Mouse (Mus musculus): Measurements from ENCODE around the gene Entpd5. TPM values are rescaled to one million over a fixed set of nuclear protein-coding genes. Genes with fewer than 3 reads are reported as not detected.

The Entpd5 gene
- 26.0 and 27.0 TPM in 2 replicates for polyA plus RNA-seq (2015; fragmentation: Nextera tagmentation; extraction: Ambion mirVana)

DNA sequence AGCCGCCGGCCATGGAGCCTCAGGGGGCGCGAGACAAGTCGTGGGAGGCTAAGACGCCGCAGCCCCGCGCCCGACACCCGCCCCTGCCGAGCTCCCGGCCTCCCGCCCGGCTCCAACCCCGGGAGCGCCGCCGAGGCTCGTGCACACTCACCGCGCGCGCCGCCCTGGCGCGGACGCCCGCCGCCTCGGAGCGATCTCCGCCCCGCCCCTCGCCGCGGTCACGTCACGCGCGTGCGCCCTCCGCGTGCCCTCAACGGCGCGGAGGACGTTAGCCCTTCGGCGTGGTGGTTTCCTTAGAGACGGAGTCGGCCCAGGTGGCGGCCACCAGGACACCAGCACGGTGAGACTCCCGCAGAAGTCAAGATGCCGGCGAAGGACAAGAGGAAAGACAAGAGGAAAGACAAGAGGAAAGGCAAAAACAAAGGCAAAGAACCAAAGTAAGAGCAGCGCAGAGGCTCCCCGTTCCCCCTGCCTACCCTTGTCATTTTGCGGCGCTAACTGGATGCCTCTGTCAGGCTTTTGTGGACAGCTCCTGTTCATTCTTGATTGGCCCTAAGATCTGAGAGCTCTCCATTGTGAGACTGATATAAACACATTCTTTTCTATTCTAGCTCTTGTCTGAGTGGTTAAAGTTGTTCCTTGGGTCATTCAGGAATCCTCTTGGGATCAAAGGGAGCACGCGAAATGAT lies at the start of gene Entpd5, which contains the start of gene Bbof1:
Entpd5 (minus strand) TSS at position 211 of the 689 bp plus-strand sequence.
Bbof1 (plus strand) TSS at position 253 of the 689 bp plus-strand sequence.
- H3K27ac ChIP-seq (ENCODE audit: low read length): peak within 1 kb of the TSS; percentile 80
- no peaks in the 10 kb centered on the region for H3K36me3 ChIP-seq (ENCODE audit: control insufficient read depth, insufficient read depth, low read length)
- H3K4me2 ChIP-seq (ENCODE audit: low read depth, low read length): peak within 1 kb of the TSS; percentile 85
- ATAC-seq (ENCODE audit: insufficient read depth, low FRiP score): peak; percentile 95
- H3K4me3 ChIP-seq (replicated peaks; ENCODE audit: low read length): peak within 1 kb of the TSS; percentile 88
- H3K27me3 ChIP-seq (ENCODE audit: control insufficient read depth, insufficient read depth, low read length): no peaks in the 10 kb centered on the region
- WGBS: 1% methylated on average over 62 of the region's 63 CpGs
- peaks cover 2% of the 10 kb centered on the region; the same call in 1 of the 2 replicates for H3K4me1 ChIP-seq (ENCODE audit: control insufficient read depth, insufficient read depth, low read length)
- H3K9ac ChIP-seq (ENCODE audit: low read length): peak within 1 kb of the TSS; percentile 89
- H3K9me3 ChIP-seq (replicated peaks; ENCODE audit: control insufficient read depth, low read length): no peaks in the 10 kb centered on the region

DNA sequence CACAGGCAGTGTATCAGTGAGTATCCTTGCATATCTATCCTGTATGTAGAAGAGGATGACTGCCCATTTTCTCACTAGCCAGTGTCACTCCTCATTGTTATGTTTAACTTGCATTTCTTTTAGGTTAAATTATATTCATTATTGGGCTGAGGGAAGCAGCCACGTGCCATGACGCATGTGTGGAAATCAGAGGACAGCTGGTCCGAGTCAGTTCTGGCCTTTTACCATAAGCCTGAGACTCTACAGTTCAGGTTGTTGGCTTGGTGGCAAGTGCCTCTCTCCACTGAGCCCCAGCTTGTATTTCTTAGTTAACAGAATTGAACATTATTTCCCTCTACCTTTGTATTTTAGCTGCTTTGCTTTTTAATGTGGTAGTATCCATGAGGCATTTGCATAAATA lies 48.1 kb upstream of the Entpd5 start:
- ATAC-seq (ENCODE audit: insufficient read depth, low FRiP score): no peak
- no peaks in the 10 kb centered on the region for H3K9me3 ChIP-seq (replicated peaks; ENCODE audit: control insufficient read depth, low read length)
- no peak overlapping the region for H3K4me2 ChIP-seq (ENCODE audit: low read depth, low read length)
- H3K4me3 ChIP-seq (replicated peaks; ENCODE audit: low read length): no peak overlapping the region
- H3K27ac ChIP-seq (ENCODE audit: low read length): no peak overlapping the region
- H3K9ac ChIP-seq (ENCODE audit: low read length): no peak overlapping the region
- H3K36me3 ChIP-seq (ENCODE audit: control insufficient read depth, insufficient read depth, low read length): peaks cover 9% of the 10 kb centered on the region; the same call in 1 of the 2 replicates
- H3K27me3 ChIP-seq (ENCODE audit: control insufficient read depth, insufficient read depth, low read length): no peaks in the 10 kb centered on the region
- WGBS: 85% methylated on average over 3 of the region's 3 CpGs
- H3K4me1 ChIP-seq (ENCODE audit: control insufficient read depth, insufficient read depth, low read length): no peaks in the 10 kb centered on the region

DNA sequence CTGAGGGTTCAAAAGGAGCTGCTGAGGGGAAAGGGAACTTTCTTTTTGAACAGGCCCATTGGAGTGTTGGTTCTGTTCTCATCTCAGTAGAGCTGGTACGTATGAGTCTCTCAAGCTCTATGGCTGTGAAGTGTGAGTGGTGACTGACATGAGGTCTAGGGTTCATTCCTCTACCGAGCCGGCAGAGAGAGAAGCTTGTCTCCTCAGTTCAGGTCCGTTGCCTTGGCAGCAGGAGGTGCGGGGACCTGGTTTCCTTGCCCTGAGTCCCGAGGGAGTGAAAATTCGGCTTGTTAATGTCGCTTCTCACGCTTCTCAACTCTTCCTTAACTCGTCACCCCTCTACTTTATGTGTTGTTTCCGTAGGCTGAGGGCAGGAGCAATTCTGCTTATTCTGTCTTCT lies 43.0 kb upstream of the Entpd5 start:
- peak overlapping the region; percentile 62; the same call in 1 of the 2 replicates for H3K27ac ChIP-seq (ENCODE audit: low read length)
- under 1% methylated on average over 11 of the region's 11 CpGs for WGBS

DNA sequence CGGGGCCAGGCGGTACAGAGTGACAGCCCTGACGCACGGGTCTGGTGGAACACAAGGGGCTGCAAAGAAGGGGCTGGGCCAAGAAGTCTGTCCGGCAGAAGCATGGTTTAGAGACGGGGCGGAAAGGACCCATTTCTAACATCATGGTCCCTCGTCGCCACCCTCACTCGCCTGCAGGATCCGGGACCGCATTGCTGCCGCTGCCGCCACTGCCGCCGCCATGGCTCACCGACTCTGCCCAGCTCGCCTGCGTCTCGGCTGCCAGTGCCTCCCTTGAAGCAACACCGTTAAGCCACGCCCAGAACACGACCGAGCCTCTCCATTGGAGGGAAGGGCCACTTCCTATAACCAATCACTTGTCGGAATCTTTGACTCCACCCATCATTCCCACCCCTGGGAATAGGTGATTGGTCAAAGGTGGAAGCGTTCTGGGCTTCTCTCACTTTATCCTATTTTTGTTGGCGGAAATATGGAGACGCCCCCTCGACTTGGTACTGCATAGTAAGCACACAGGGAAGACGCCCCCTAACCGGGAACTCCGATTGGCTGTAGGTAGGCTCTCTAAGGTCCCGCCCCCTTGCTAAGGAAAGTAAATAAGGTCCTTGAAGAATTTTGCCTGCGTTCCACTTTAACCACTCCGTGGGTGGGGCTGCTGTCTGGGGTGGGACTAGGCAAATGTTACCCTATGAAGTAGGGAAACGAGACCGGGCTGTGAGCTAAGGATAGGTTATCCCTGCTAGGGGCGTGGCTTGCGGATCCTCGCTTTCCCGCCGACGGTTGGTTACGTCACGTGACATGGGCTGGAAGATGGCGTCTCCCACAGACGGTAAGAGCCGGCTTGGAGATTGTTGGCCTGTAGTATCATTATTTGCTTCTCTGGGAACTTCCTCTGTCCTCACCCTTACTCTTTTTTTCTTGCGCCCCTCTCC lies 42.2 kb upstream of the Entpd5 start, which contains the start of the genes Aldh6a1 and Lin52:
Aldh6a1 (minus strand) TSS at position 287 of the 929 bp plus-strand sequence.
Lin52 (plus strand) TSS at position 705 of the 929 bp plus-strand sequence.
- Histone ChIP-seq H3K9ac (ENCODE audit: low read length) (peak within 1 kb of the TSS; percentile 74), H3K9me3 (replicated peaks; ENCODE audit: control insufficient read depth, low read length) (no peaks in the 10 kb centered on the region), H3K4me2 (ENCODE audit: low read depth, low read length) (peak within 1 kb of the TSS; percentile 86), H3K4me3 (replicated peaks; ENCODE audit: low read length) (peak within 1 kb of the TSS; percentile 66), H3K36me3 (ENCODE audit: control insufficient read depth, insufficient read depth, low read length) (no peaks in the 10 kb centered on the region), H3K4me1 (ENCODE audit: control insufficient read depth, insufficient read depth, low read length) (peaks cover 6% of the 10 kb centered on the region), H3K27me3 (ENCODE audit: control insufficient read depth, insufficient read depth, low read length) (no peaks in the 10 kb centered on the region), H3K27ac (ENCODE audit: low read length) (peak within 1 kb of the TSS; percentile 65)
- ATAC-seq (ENCODE audit: insufficient read depth, low FRiP score): peak; percentile 98
- WGBS: under 1% methylated on average over 49 of the region's 49 CpGs

More for the DNA sequence above, 43.0 kb upstream of the Entpd5 start:
- H3K27me3 ChIP-seq (ENCODE audit: control insufficient read depth, insufficient read depth, low read length): no peaks in the 10 kb centered on the region
- H3K9me3 ChIP-seq (replicated peaks; ENCODE audit: control insufficient read depth, low read length): no peaks in the 10 kb centered on the region
- H3K9ac ChIP-seq (ENCODE audit: low read length): peak overlapping the region; percentile 69
- H3K36me3 ChIP-seq (ENCODE audit: control insufficient read depth, insufficient read depth, low read length): no peaks in the 10 kb centered on the region
- H3K4me3 ChIP-seq (replicated peaks; ENCODE audit: low read length): peak overlapping the region; percentile 66
- ATAC-seq (ENCODE audit: insufficient read depth, low FRiP score): no peak
- peak overlapping the region; percentile 67 for H3K4me2 ChIP-seq (ENCODE audit: low read depth, low read length)
- peaks cover 6% of the 10 kb centered on the region for H3K4me1 ChIP-seq (ENCODE audit: control insufficient read depth, insufficient read depth, low read length)

DNA sequence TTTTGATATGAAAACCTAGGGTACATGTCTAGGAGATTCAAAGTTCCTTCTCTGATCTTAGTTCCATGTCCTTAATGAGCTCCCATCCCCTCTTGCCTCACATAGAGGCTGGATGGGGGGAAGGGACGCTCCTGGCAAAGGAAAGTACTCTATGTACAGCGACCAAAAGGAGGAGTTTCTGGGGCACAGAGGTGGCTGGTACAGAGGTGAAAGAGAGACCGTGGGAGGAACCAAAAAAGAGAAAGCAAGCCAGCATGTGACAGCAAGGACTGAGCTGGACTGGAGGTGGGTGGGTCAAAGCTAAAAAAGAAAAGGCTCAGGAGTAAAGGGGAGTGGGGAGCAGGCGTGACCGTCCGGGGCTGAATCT lies 41.5 kb upstream of the Entpd5 start:
- Histone ChIP-seq H3K4me1 (ENCODE audit: control insufficient read depth, insufficient read depth, low read length) (peaks cover 6% of the 10 kb centered on the region), H3K9me3 (replicated peaks; ENCODE audit: control insufficient read depth, low read length) (no peaks in the 10 kb centered on the region), H3K4me2 (ENCODE audit: low read depth, low read length) (peak overlapping the region; percentile 86), H3K27me3 (ENCODE audit: control insufficient read depth, insufficient read depth, low read length) (no peaks in the 10 kb centered on the region), H3K36me3 (ENCODE audit: control insufficient read depth, insufficient read depth, low read length) (no peaks in the 10 kb centered on the region), H3K27ac (ENCODE audit: low read length) (peak overlapping the region; percentile 65), H3K9ac (ENCODE audit: low read length) (peak overlapping the region; percentile 74), H3K4me3 (replicated peaks; ENCODE audit: low read length) (peak overlapping the region; percentile 66)
- no peak for ATAC-seq (ENCODE audit: insufficient read depth, low FRiP score)
- under 1% methylated on average over 6 of the region's 6 CpGs for WGBS

DNA sequence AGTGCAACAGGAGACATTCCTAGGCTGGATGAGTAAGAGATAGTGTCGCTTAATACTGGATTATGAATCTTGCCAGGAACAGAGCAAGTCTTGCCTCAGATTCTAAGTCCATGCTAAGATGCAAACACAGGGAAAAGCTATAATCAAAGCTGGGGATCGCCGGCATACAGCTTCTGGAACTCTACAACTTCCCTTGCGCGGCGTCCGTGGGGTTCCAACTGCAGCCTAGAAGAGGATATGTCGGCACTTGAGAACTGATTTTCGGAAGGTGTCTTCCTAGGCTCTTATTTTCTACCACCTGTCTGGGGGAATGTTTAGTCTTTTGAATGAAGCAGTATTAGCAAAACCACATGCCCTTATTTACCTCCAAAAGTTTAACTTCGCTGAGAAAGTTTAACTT lies 41.1 kb upstream of the Entpd5 start:
- no peak for ATAC-seq (ENCODE audit: insufficient read depth, low FRiP score)
- no peaks in the 10 kb centered on the region for H3K36me3 ChIP-seq (ENCODE audit: control insufficient read depth, insufficient read depth, low read length)
- no peaks in the 10 kb centered on the region for H3K27me3 ChIP-seq (ENCODE audit: control insufficient read depth, insufficient read depth, low read length)
- peaks cover 6% of the 10 kb centered on the region for H3K4me1 ChIP-seq (ENCODE audit: control insufficient read depth, insufficient read depth, low read length)
- H3K4me2 ChIP-seq (ENCODE audit: low read depth, low read length): peak overlapping the region; percentile 86
- 46% methylated on average over 10 of the region's 10 CpGs for WGBS
- no peaks in the 10 kb centered on the region for H3K9me3 ChIP-seq (replicated peaks; ENCODE audit: control insufficient read depth, low read length)
- peak overlapping the region; percentile 66 for H3K4me3 ChIP-seq (replicated peaks; ENCODE audit: low read length)
- H3K9ac ChIP-seq (ENCODE audit: low read length): peak overlapping the region; percentile 74
- H3K27ac ChIP-seq (ENCODE audit: low read length): no peak overlapping the region; the same call in 1 of the 2 replicates

DNA sequence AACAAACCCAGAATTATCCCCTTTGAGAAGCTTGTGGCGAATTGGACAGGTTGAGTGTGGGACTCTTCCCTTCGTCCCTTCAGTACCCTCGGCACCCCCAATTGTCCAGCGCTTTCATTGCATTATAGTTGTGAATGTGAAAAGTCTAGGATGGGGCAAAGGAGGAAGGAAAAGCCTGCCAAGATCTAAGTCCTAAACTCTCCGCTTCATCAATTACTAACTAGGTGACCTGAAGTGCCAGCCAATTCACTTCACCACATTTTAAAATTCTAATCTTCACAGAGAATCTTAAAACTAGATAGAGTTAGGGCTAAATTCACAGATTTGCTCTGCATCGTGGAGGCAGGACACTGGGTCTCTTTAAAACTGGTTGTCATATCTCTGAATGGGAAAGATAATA lies 39.4 kb upstream of the Entpd5 start:
- Histone ChIP-seq H3K4me3 (replicated peaks; ENCODE audit: low read length) (no peak overlapping the region), H3K4me1 (ENCODE audit: control insufficient read depth, insufficient read depth, low read length) (peaks cover 6% of the 10 kb centered on the region), H3K27ac (ENCODE audit: low read length) (no peak overlapping the region), H3K9me3 (replicated peaks; ENCODE audit: control insufficient read depth, low read length) (no peaks in the 10 kb centered on the region), H3K36me3 (ENCODE audit: control insufficient read depth, insufficient read depth, low read length) (no peaks in the 10 kb centered on the region), H3K27me3 (ENCODE audit: control insufficient read depth, insufficient read depth, low read length) (no peaks in the 10 kb centered on the region), H3K9ac (ENCODE audit: low read length) (no peak overlapping the region), H3K4me2 (ENCODE audit: low read depth, low read length) (no peak overlapping the region)
- ATAC-seq (ENCODE audit: insufficient read depth, low FRiP score): no peak
- 86% methylated on average over 6 of the region's 6 CpGs for WGBS

DNA sequence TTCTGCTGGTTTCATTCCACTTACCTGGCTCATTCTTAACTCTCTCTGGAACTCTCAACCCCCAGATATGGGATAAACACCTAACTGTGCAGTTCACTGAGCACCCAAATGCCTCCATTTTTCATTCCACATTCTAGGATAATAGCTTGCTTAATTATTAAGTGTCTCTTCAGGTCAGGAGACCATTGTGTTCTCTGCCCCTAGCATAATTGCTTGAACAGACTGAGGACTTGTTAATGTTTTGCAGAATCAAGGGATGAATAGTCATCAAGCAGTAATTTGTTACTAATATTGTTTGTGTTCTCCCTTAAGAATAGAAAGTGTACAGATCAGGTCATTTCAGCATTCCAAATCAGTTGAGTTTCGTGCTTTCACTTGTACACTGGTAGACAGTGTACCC lies 38.6 kb upstream of the Entpd5 start:
- no peak overlapping the region for H3K4me2 ChIP-seq (ENCODE audit: low read depth, low read length)
- ATAC-seq (ENCODE audit: insufficient read depth, low FRiP score): no peak
- no peaks in the 10 kb centered on the region for H3K36me3 ChIP-seq (ENCODE audit: control insufficient read depth, insufficient read depth, low read length)
- H3K4me3 ChIP-seq (replicated peaks; ENCODE audit: low read length): no peak overlapping the region
- WGBS: 76% methylated on average over 1 of the region's 1 CpGs
- peaks cover 6% of the 10 kb centered on the region for H3K4me1 ChIP-seq (ENCODE audit: control insufficient read depth, insufficient read depth, low read length)
- H3K9me3 ChIP-seq (replicated peaks; ENCODE audit: control insufficient read depth, low read length): no peaks in the 10 kb centered on the region
- H3K27me3 ChIP-seq (ENCODE audit: control insufficient read depth, insufficient read depth, low read length): no peaks in the 10 kb centered on the region
- H3K27ac ChIP-seq (ENCODE audit: low read length): no peak overlapping the region
- no peak overlapping the region for H3K9ac ChIP-seq (ENCODE audit: low read length)

DNA sequence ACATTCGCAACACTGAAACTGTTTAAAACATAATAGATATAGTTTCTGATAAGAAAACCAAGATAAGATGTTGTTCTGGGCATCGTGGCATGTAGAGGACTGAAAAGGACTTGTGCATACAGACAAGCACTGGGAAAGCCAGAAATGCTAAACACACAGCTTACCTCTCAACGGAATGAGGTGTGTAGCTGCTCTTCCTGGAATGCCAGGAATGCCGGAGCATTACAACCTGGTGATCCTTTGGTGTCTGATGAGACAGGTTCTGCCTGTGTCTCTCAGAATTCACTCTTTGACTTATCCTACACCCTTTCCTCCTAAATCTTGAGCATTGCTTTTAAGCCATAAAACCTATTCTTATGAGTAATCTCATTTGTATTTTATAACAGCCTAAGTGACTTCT lies 33.7 kb upstream of the Entpd5 start:
- Histone ChIP-seq H3K27me3 (ENCODE audit: control insufficient read depth, insufficient read depth, low read length) (no peaks in the 10 kb centered on the region), H3K9ac (ENCODE audit: low read length) (no peak overlapping the region), H3K9me3 (replicated peaks; ENCODE audit: control insufficient read depth, low read length) (no peaks in the 10 kb centered on the region), H3K36me3 (ENCODE audit: control insufficient read depth, insufficient read depth, low read length) (no peaks in the 10 kb centered on the region), H3K4me1 (ENCODE audit: control insufficient read depth, insufficient read depth, low read length) (no peaks in the 10 kb centered on the region), H3K27ac (ENCODE audit: low read length) (no peak overlapping the region), H3K4me3 (replicated peaks; ENCODE audit: low read length) (no peak overlapping the region), H3K4me2 (ENCODE audit: low read depth, low read length) (no peak overlapping the region)
- 59% methylated on average over 4 of the region's 4 CpGs for WGBS
- ATAC-seq (ENCODE audit: insufficient read depth, low FRiP score): no peak
